ENCODE assay signal across 26 mouse cellular contexts in the genomic region with DNA sequence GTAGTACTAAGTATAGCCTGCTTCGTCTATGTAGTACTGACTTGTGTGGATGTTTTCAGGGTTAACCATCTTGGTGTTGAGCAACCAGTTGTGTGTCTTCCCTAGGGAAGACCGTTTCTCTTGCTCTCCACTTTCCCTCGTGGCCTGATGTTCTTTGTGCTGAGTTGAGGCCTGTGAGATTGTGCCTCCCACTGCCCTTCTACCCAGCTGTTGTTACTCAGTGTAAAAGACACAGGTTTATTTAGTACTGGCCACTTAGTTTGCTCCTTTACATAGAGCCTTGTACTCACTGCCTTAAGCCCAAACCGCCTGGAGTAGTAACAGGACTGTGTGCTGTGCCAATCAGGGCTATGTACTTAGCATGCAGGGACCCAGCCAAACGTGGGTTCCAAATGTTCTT. TPM values are rescaled to one million over a fixed set of nuclear protein-coding genes. Genes with fewer than 3 reads are reported as not detected.
A peak's percentile ranks its signal among the peaks of the same experiment; 100 is the strongest.
DNase-seq lines count a peak whose midpoint lies in the region; ATAC-seq lines count a peak whose summit lies in the region.
"Had no signal": no experiment of that assay in that cellular context is flagged by ENCODE, and none has a peak within 500 bp of the region (broad histone marks: within the 10 kb centered on the region; RNA-seq: fewer than 3 reads in every experiment).

No protein-coding gene starts in this region.

- H3K4me1 ChIP-seq in kidney, embryonic 16.5 days (ENCODE audit: insufficient read depth, low read length), result 0 out of 2 replicates have a peak, but pooled peaks cover 2% of the 10 kb centered on the region
- H3K4me1 ChIP-seq: forebrain, embryonic 12.5 days; forebrain, embryonic 15.5 days; hindbrain, embryonic 13.5 days; intestine, embryonic 15.5 days had no signal

- peaks cover 10% of the 10 kb centered on the region; the same call in 1 of the 2 replicates for H3K36me3 ChIP-seq in kidney, embryonic 16.5 days (ENCODE audit: insufficient read depth, low read length)

- DNase-seq in adrenal gland, postnatal 10 days, result peak; percentile 12
- no peak for DNase-seq in adrenal gland, postnatal 25 days
- DNase-seq in layer of hippocampus, adult 11-12 months (ENCODE audit: low spot score), result peak; percentile 17
- no peak for DNase-seq in layer of hippocampus, adult 9-11 months
- DNase-seq in adipocyte (ENCODE audit: low spot score) (peak; percentile 79), MN1 (ENCODE audit: low spot score) (no peak)
- peak; percentile 47 for DNase-seq in fat pad, adult 2 months (ENCODE audit: extremely low read depth, low read depth, low spot score)
- DNase-seq: cerebellum, adult 11-12 months; cerebellum, adult 8-10 months; cerebellum, postnatal 10 days; cerebellum, postnatal 36 days; embryo, embryonic 11 days; gastrocnemius, postnatal 25 days; heart, adult 2 months; heart, postnatal 14 days had no signal

- H3K27ac ChIP-seq in kidney, embryonic 16.5 days (ENCODE audit: low read length), result no peak overlapping the region
- H3K27ac ChIP-seq: forebrain, embryonic 12.5 days; forebrain, embryonic 15.5 days; heart, adult 2 months; heart, embryonic 10.5 days; heart, embryonic 13.5 days; hindbrain, embryonic 13.5 days; intestine, embryonic 15.5 days had no signal

- no peak overlapping the region for H3K9ac ChIP-seq in kidney, embryonic 16.5 days (replicated peaks; ENCODE audit: low read length)
- H3K9ac ChIP-seq: forebrain, embryonic 12.5 days; forebrain, embryonic 15.5 days; heart, embryonic 13.5 days; hindbrain, embryonic 13.5 days; intestine, embryonic 15.5 days had no signal

- ATAC-seq in kidney, embryonic 16.5 days (ENCODE audit: low FRiP score, low TSS enrichment), result no peak
- ATAC-seq: forebrain, embryonic 15.5 days; hindbrain, embryonic 16.5 days; intestine, embryonic 15.5 days; Patski had no signal

- no peak overlapping the region for H3K4me3 ChIP-seq in kidney, embryonic 16.5 days (ENCODE audit: low read length)
- H3K4me3 ChIP-seq: forebrain, embryonic 12.5 days; forebrain, embryonic 15.5 days; heart, adult 2 months; heart, embryonic 10.5 days; heart, embryonic 13.5 days; hindbrain, embryonic 13.5 days; intestine, embryonic 15.5 days had no signal

- no peak overlapping the region for H3K4me2 ChIP-seq in kidney, embryonic 16.5 days (replicated peaks; ENCODE audit: low read depth, low read length)
- H3K4me2 ChIP-seq: forebrain, embryonic 12.5 days; forebrain, embryonic 15.5 days; heart, embryonic 13.5 days; hindbrain, embryonic 13.5 days; intestine, embryonic 15.5 days had no signal

- 81% methylated on average over 5 of the region's 5 CpGs for WGBS in kidney, embryonic 16.5 days

- H3K27me3 ChIP-seq in kidney, embryonic 16.5 days (ENCODE audit: insufficient read depth, low read length), result no peaks in the 10 kb centered on the region
- H3K27me3 ChIP-seq: forebrain, embryonic 12.5 days; forebrain, embryonic 15.5 days; heart, embryonic 13.5 days; hindbrain, embryonic 13.5 days; intestine, embryonic 15.5 days; Patski had no signal

- no peaks in the 10 kb centered on the region for H3K9me3 ChIP-seq in kidney, embryonic 16.5 days (ENCODE audit: low read length)
- H3K9me3 ChIP-seq: forebrain, embryonic 12.5 days; forebrain, embryonic 15.5 days; heart, embryonic 10.5 days; heart, embryonic 13.5 days; hindbrain, embryonic 13.5 days; intestine, embryonic 15.5 days had no signal

RNA-seq across cellular contexts. Expression of gene Cdc123, which starts 6.9 kb away (rescaled TPM):
- total RNA-seq in adrenal gland, postnatal 10 days (2021), result 100 to 1,000 TPM; 127 to 134 TPM
- 129 and 133 TPM in 2 replicates for total RNA-seq in adrenal gland, postnatal 25 days (2021)
- 297 and 303 TPM in 2 replicates for polyA plus RNA-seq in kidney, embryonic 16.5 days (2015; fragmentation: Nextera tagmentation; extraction: Ambion mirVana)

RNA-seq across cellular contexts. Expression of gene Nudt5, which starts 7.0 kb away (rescaled TPM):
- 10 to 100 TPM; 33.9 to 40.2 TPM for total RNA-seq in adrenal gland, postnatal 10 days (2021)
- total RNA-seq in adrenal gland, postnatal 25 days (2021), result 41.9 and 43.2 TPM in 2 replicates
- polyA plus RNA-seq in kidney, embryonic 16.5 days (2015; fragmentation: Nextera tagmentation; extraction: Ambion mirVana), result 76.9 and 78.1 TPM in 2 replicates

RNA-seq across cellular contexts. Expression of gene Gm13199, which starts 10.9 kb away (rescaled TPM):
- total RNA-seq in adrenal gland, postnatal 10 days (2021), result 1 to 10 TPM in 1 of 2 experiments, not detected in 1; 2.1 TPM
- 0.85 TPM in 1 of 2 replicates, not detected in the other for total RNA-seq in adrenal gland, postnatal 25 days (2021)
- polyA plus RNA-seq in kidney, embryonic 16.5 days (2015; fragmentation: Nextera tagmentation; extraction: Ambion mirVana), result 1.3 and 1.6 TPM in 2 replicates
- total RNA-seq: gastrocnemius, adult 8-10 months; heart, adult 2 months; heart, postnatal 14 days; hematopoietic stem cell, adult 5-6 weeks had no signal
- polyA plus RNA-seq: heart, adult 2 months had no signal

RNA-seq across cellular contexts. Expression of gene Sec61a2, which starts 43.4 kb away (rescaled TPM):
- 10 to 100 TPM; 34.3 to 56.1 TPM for total RNA-seq in adrenal gland, postnatal 10 days (2021)
- 41.2 and 55.9 TPM in 2 replicates for total RNA-seq in adrenal gland, postnatal 25 days (2021)
- polyA plus RNA-seq in kidney, embryonic 16.5 days (2015; fragmentation: Nextera tagmentation; extraction: Ambion mirVana), result 77.6 and 91.8 TPM in 2 replicates

Comparison
In these comparisons a context has a peak if more than half of its experiments do, and no peak if none do; other contexts are left out.
1. DNase-seq: peak in adrenal gland, postnatal 10 days (single experiment), layer of hippocampus, adult 11-12 months (single experiment), adipocyte (single experiment) and fat pad, adult 2 months (single experiment); none in adrenal gland, postnatal 25 days (single experiment), layer of hippocampus, adult 9-11 months (single experiment) and MN1 (single experiment).